Mouse (Mus musculus) heart, adult 2 months (tissue): ENCODE results near the gene Cep89.

Experiments used
- EP300 ChIP-seq: fragments of 200-500 bp; IDR thresholded peaks from 2 replicates; pipeline ENCODE4 v1.6.1; 2011; ENCODE audit warnings: low read depth, low read length, control low read depth; ENCODE audit not compliant: insufficient read depth
- POLR2A ChIP-seq: fragments of 200-500 bp; IDR thresholded peaks from 2 replicates; pipeline ENCODE4 v1.6.1; 2011; ENCODE audit warnings: mild to moderate bottlenecking, low read depth, low read length, control low read depth; ENCODE audit not compliant: insufficient read depth

GRCm38 (mm10) chr7:35373146-35373989 lies 23.5 kb upstream of the Cep89 start:
- TF ChIP-seq EP300 (no peak), POLR2A (no peak)
